10 mouse cellular contexts compared by ENCODE assay signal in the genomic region with DNA sequence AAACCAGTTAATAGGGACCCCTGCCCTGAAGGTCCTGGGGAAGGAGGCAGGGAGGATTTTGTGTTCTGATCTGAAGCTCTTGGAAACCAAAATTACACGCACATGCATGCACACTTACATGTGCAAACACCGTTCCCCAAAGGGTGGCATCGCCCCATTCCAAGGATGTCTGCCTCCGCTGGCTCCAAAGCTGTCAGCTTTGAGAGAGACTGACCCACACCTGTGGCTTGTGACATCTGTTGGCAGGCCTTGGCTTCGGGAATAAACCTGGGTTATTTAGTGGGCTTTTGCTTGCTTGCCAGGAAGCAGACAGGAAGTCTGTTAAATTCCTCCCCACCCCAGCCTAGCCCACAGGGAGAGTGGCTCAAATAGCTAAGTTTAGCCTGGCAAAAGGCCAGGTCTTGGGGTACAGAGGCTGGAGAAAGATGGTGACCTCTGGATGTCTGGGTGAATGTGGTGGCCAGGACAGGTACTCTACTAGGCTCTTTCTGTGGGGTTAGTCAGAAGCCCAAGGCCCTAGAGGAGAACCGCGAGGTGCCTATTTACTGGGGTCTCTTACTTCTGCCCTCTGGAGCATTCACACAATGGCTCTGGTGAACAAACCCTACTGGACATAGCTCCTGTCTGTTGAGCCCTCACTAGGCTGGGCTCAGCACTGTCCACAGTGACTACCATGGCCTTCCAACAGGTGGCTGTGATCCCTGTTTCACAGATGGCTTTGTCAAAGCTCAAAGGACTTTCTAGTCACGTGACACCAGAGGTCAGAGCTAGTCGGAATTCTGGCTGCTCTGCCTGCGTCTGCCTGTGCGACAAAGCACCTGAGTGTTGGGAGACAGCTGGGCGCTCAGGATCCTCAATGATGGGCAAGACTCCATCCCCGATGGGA. TPM values are rescaled to one million over a fixed set of nuclear protein-coding genes. Genes with fewer than 3 reads are reported as not detected.
DNase-seq lines count a peak whose midpoint lies in the region; ATAC-seq and TF ChIP-seq lines count a peak whose summit lies in the region.
"Had no signal": no experiment of that assay in that cellular context is flagged by ENCODE, and none has a peak within 500 bp of the region (broad histone marks: within the 10 kb centered on the region; RNA-seq: fewer than 3 reads in every experiment).

No protein-coding gene starts in this region.

- 53% methylated on average over 13 of the region's 13 CpGs for WGBS in heart, embryonic 13.5 days

- peak overlapping the region; percentile 51 for H3K4me2 ChIP-seq in heart, embryonic 13.5 days

- no peak overlapping the region for H3K4me3 ChIP-seq in gastrocnemius, adult 2 months
- no peak overlapping the region for H3K4me3 ChIP-seq in heart, embryonic 13.5 days

- H3K27me3 ChIP-seq in heart, embryonic 13.5 days (replicated peaks) = no peaks in the 10 kb centered on the region

- no peak for DNase-seq in gastrocnemius, adult 2 months
- DNase-seq in gastrocnemius, postnatal 25 days = no peak
- peak; percentile 71 for DNase-seq in NIH3T3 (ENCODE audit: low read depth)
- DNase-seq in kidney, postnatal 25 days = peak; percentile 80 to 89
- no peak for DNase-seq in natural killer cell, adult 2 months (ENCODE audit: low spot score in 2 of 2)
- DNase-seq in gastrocnemius, postnatal 10 days = no peak
- DNase-seq in left cerebral cortex, adult 9 months (ENCODE audit: low spot score in 2 of 2) = no peak
- DNase-seq: thymus, adult 18-20 months had no signal

- intact Hi-C loops in gastrocnemius, adult 2 months (cut with DNase I) = no loop called here

- peaks cover 53% of the 10 kb centered on the region for H3K4me1 ChIP-seq in heart, embryonic 13.5 days

- H3K27ac ChIP-seq in gastrocnemius, adult 2 months = peak overlapping the region; percentile 51
- H3K27ac ChIP-seq in heart, embryonic 13.5 days (replicated peaks) = peak overlapping the region; percentile 90

- peak; percentile 26; the same call in 1 of the 2 replicates for ATAC-seq in heart, embryonic 13.5 days (ENCODE audit: extremely low read depth, insufficient number of reproducible peaks, low FRiP score, low TSS enrichment)

- H3K9ac ChIP-seq in heart, embryonic 13.5 days = peak overlapping the region; percentile 28

- H3K9me3 ChIP-seq in heart, embryonic 13.5 days = no peaks in the 10 kb centered on the region

- no peak for TF ChIP-seq CTCF in gastrocnemius, adult 2 months (IDR thresholded peaks at IDR 0.05)

- peaks cover 37% of the 10 kb centered on the region for H3K36me3 ChIP-seq in heart, embryonic 13.5 days

RNA-seq across cellular contexts. Expression of a gene that starts 16.5 kb away (rescaled TPM):
- under 1 TPM in 1 of 2 experiments, not detected in 1; 0.11 TPM for total RNA-seq in gastrocnemius, adult 2 months (2021)
- not detected for total RNA-seq in gastrocnemius, postnatal 25 days (2021)
- 0.09 and 0.15 TPM in 2 replicates for polyA plus RNA-seq in heart, embryonic 13.5 days (2015; fragmentation: Nextera tagmentation; extraction: Ambion mirVana)
- not detected for total RNA-seq in gastrocnemius, postnatal 10 days (2021)
- polyA plus RNA-seq: liver, embryonic 16.5 days had no signal

RNA-seq across cellular contexts. Expression of a gene that starts 16.5 kb away (rescaled TPM):
- under 1 TPM; 0.75 to 0.99 TPM for total RNA-seq in gastrocnemius, adult 2 months (2021)
- total RNA-seq in gastrocnemius, postnatal 25 days (2021) = under 1 TPM; 0.36 to 0.70 TPM
- polyA plus RNA-seq in heart, embryonic 13.5 days (2015; fragmentation: Nextera tagmentation; extraction: Ambion mirVana) = 19.9 and 20.4 TPM in 2 replicates
- total RNA-seq in gastrocnemius, postnatal 10 days (2021) = 1 to 10 TPM; 1.8 to 1.9 TPM

RNA-seq across cellular contexts. Expression of a gene that starts 34.9 kb away (rescaled TPM):
- total RNA-seq in gastrocnemius, adult 2 months (2021) = not detected
- not detected for total RNA-seq in gastrocnemius, postnatal 25 days (2021)
- 0.08 and 0.11 TPM in 2 replicates for polyA plus RNA-seq in heart, embryonic 13.5 days (2015; fragmentation: Nextera tagmentation; extraction: Ambion mirVana)
- total RNA-seq in gastrocnemius, postnatal 10 days (2021) = not detected
- polyA plus RNA-seq: liver, embryonic 16.5 days had no signal

RNA-seq across cellular contexts. Expression of a gene that starts 37.2 kb away (rescaled TPM):
- total RNA-seq in gastrocnemius, adult 2 months (2021) = under 1 TPM; 0.51 to 0.73 TPM
- total RNA-seq in gastrocnemius, postnatal 25 days (2021) = under 1 TPM; 0.23 to 0.38 TPM
- polyA plus RNA-seq in heart, embryonic 13.5 days (2015; fragmentation: Nextera tagmentation; extraction: Ambion mirVana) = 1.0 and 1.4 TPM in 2 replicates
- 1 to 10 TPM; 1.2 to 1.4 TPM for total RNA-seq in gastrocnemius, postnatal 10 days (2021)

RNA-seq across cellular contexts. Expression of a gene that starts 47.8 kb away (rescaled TPM):
- total RNA-seq in gastrocnemius, adult 2 months (2021) = 10 to 100 TPM; 43.7 to 70.1 TPM
- 10 to 100 TPM; 45.3 to 52.3 TPM for total RNA-seq in gastrocnemius, postnatal 25 days (2021)
- polyA plus RNA-seq in heart, embryonic 13.5 days (2015; fragmentation: Nextera tagmentation; extraction: Ambion mirVana) = 85.2 and 89.5 TPM in 2 replicates
- 10 to 100 TPM; 28.1 to 30.1 TPM for total RNA-seq in gastrocnemius, postnatal 10 days (2021)

Comparison
In these comparisons a context has a peak if more than half of its experiments do, and no peak if none do; other contexts are left out.
1. DNase-seq: peak in NIH3T3 (single experiment) and kidney, postnatal 25 days (2 of 2); none in gastrocnemius, adult 2 months (single experiment), gastrocnemius, postnatal 25 days (single experiment), natural killer cell, adult 2 months (0 of 2), gastrocnemius, postnatal 10 days (single experiment) and left cerebral cortex, adult 9 months (0 of 2).